Mouse (Mus musculus) CH12.LX (cell line): ENCODE measurements around the gene Tmem251.

Source experiments
- CTCF ChIP-seq, 2 experiments: IDR thresholded peaks in 1 of 2; conservative IDR thresholded peaks in 1 of 2; 2 replicates each; pipeline ENCODE4 v1.5.1; 2011 to 2012; ENCODE audit warnings: low read depth in 2 of 2, low read length in 2 of 2, improper control_type of control experiment in 1 of 2, inconsistent platforms in 1 of 2, mild to moderate bottlenecking in 1 of 2, moderate library complexity in 1 of 2
- NRF1 ChIP-seq: IDR thresholded peaks from 2 replicates; pipeline ENCODE4 v1.6.1; 2014; ENCODE audit warnings: low read depth, mild to moderate bottlenecking, inconsistent platforms, low read length, improper control_type of control experiment, moderate library complexity
- POLR2A ChIP-seq: IDR thresholded peaks from 2 replicates; pipeline ENCODE4 v1.6.1; 2011; ENCODE audit warnings: low read depth, mild to moderate bottlenecking, improper control_type of control experiment, low read length
- TCF12 ChIP-seq: IDR thresholded peaks from 2 replicates; pipeline ENCODE4 v1.6.1; 2014; ENCODE audit warnings: low read depth, mild to moderate bottlenecking, inconsistent platforms, low read length, improper control_type of control experiment

DNA sequence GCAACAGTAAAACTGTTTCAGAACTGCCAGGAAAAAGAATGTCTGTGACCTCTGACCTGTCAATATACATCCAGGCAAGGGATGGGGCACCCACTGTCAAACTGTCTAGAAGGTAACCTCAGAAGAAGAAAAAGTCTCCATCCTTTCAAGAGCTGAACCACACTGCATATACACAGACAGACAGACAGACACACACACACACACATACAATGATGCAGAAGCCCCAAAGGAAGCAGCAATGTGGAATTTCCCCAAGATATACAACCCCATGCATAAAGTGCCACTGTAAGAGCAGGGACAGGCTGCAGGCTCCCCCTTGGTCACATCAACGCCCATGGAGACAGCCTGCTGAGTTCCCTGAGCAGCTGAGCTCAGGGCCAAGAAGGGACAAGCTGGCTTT is 44.4 kb upstream of the Tmem251 start:
- TF ChIP-seq NRF1: no peak
- no peak for TF ChIP-seq POLR2A
- TF ChIP-seq TCF12: no peak
- no peak for TF ChIP-seq CTCF (conservative IDR thresholded peaks at IDR 0.05 in 1 of 2, IDR thresholded peaks at IDR 0.05 in 1 of 2; ENCODE audit: low read depth in 2 of 2, low read length in 2 of 2)
